Mouse (Mus musculus) embryonic facial prominence, embryonic 13.5 days (tissue): Measurements from ENCODE around the gene Grem1. TPM values are rescaled to one million over a fixed set of nuclear protein-coding genes. Genes with fewer than 3 reads are reported as not detected.

Experiments used
- ATAC-seq: fragments of 200-750 bp; cut with Nextera tagmentation; 2 replicates; pipeline ENCODE4 v1.8.0; 2017; ENCODE audit warnings: low read depth; ENCODE audit not compliant: insufficient number of reproducible peaks, insufficient read depth, low FRiP score, low TSS enrichment
- H3K27ac ChIP-seq: fragments of 300-500 bp; sonication (generic); 2 replicates; pipeline ENCODE4 v1.5.1; 2015; ENCODE audit warnings: moderate library complexity, mild to moderate bottlenecking, inconsistent platforms
- H3K27me3 ChIP-seq: fragments of 300-500 bp; sonication (generic); 2 replicates; pipeline ENCODE4 v1.6.1; 2015; ENCODE audit warnings: mild to moderate bottlenecking, inconsistent platforms
- H3K36me3 ChIP-seq: fragments of 300-500 bp; sonication (generic); 2 replicates; pipeline ENCODE4 v1.6.1; 2015; ENCODE audit warnings: mild to moderate bottlenecking, inconsistent platforms
- H3K4me1 ChIP-seq: fragments of 300-500 bp; sonication (generic); 2 replicates; pipeline ENCODE4 v1.6.1; 2015; ENCODE audit warnings: inconsistent platforms
- H3K4me2 ChIP-seq: fragments of 300-500 bp; sonication (generic); 2 replicates; pipeline ENCODE4 v1.6.1; 2015; ENCODE audit warnings: moderate library complexity, mild to moderate bottlenecking, inconsistent platforms
- H3K4me3 ChIP-seq: fragments of 300-500 bp; sonication (generic); 2 replicates; pipeline ENCODE4 v1.5.1; 2015; ENCODE audit warnings: mild to moderate bottlenecking, inconsistent platforms
- H3K9ac ChIP-seq: fragments of 300-500 bp; sonication (generic); 2 replicates; pipeline ENCODE4 v1.6.1; 2015; ENCODE audit warnings: mild to moderate bottlenecking, inconsistent platforms
- H3K9me3 ChIP-seq: fragments of 300-500 bp; sonication (generic); 2 replicates; pipeline ENCODE4 v1.6.1; 2016; ENCODE audit warnings: inconsistent platforms
- WGBS: fragments of 180-500 bp; shearing (Covaris S2); methylation state at CpG from one replicate; pipeline ENCODE4 v1.1.7; 2015; ENCODE audit warnings: mixed read lengths; 5-methylcytosine and 5-hydroxymethylcytosine counted together
- polyA plus RNA-seq: library from polyadenylated mRNA; unstranded; fragments of >200 nt; fragmentation: Nextera tagmentation; extraction: Ambion mirVana; gene quantifications from 2 replicates; pipeline ENCODE4 v1.2.1, GENCODE M21; 2015

The Grem1 gene
- polyA plus RNA-seq, 1 experiment from 2014 or later, result 2.2 TPM

DNA sequence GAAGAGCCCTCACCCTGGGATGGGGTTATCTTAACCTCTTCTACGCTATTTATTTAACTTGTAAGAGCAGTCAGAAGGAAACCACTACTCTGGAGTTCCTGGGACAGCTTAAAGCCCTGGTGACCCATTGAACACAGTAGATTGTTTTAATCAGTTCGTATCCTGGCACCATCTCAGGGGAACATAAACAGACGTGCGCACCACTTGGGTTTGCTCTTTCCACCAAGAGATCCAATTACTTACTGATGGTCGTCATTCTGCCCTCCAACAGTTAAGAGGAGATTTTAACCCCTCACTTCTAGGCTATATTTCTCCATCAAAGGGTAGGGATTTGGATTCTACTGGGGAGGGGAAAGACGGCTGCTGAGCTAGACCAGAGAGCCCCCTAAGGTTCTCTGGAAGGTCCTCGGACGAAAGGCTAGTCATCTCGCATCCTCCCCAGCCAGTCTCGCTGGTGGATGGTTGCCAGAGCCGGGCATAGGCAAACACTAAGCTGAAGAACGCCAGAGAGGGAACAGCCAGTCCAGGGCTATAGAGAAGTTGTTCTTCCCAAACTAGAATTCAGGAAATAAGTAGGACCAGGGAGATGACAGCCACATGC, 1.4 kb downstream of the Grem1 start:
- no peaks in the 10 kb centered on the region for H3K9me3 ChIP-seq
- ATAC-seq, result no peak
- no peak overlapping the region for H3K27ac ChIP-seq
- H3K4me2 ChIP-seq, result peak overlapping the region; percentile 98
- H3K27me3 ChIP-seq, result peaks cover 60% of the 10 kb centered on the region
- peak overlapping the region; percentile 65 for H3K9ac ChIP-seq
- no peaks in the 10 kb centered on the region for H3K36me3 ChIP-seq
- H3K4me3 ChIP-seq, result peak overlapping the region; percentile 58
- WGBS, result under 1% methylated on average over 12 of the region's 12 CpGs
- H3K4me1 ChIP-seq, result peaks cover 30% of the 10 kb centered on the region

DNA sequence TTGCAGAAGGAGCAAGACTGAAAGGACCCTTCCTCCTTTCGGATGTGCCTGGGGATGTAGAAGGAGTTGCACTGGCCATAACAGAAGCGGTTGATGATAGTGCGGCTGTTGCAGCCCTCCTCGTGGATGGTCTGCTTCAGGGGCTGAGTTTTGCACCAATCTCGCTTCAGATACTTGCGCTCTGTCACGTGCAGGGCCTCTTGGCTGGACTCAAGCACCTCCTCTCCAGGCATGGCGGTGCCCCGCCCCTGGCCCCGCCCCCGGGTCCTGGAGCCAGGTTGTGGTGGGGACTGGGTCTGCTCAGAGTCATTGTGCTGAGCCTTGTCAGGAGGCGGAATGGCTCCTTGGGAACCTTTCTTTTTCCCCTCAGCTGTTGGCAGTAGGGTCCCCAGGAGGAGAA, 8.7 kb downstream of the Grem1 start:
- no peak; the same call in 1 of the 2 replicates for ATAC-seq
- H3K9ac ChIP-seq, result no peak overlapping the region
- peaks cover 7% of the 10 kb centered on the region for H3K27me3 ChIP-seq
- no peaks in the 10 kb centered on the region for H3K9me3 ChIP-seq
- no peak overlapping the region for H3K27ac ChIP-seq
- H3K36me3 ChIP-seq, result no peaks in the 10 kb centered on the region
- WGBS, result 84% methylated on average over 12 of the region's 12 CpGs
- H3K4me2 ChIP-seq, result no peak overlapping the region
- H3K4me3 ChIP-seq, result no peak overlapping the region
- H3K4me1 ChIP-seq, result no peaks in the 10 kb centered on the region

DNA sequence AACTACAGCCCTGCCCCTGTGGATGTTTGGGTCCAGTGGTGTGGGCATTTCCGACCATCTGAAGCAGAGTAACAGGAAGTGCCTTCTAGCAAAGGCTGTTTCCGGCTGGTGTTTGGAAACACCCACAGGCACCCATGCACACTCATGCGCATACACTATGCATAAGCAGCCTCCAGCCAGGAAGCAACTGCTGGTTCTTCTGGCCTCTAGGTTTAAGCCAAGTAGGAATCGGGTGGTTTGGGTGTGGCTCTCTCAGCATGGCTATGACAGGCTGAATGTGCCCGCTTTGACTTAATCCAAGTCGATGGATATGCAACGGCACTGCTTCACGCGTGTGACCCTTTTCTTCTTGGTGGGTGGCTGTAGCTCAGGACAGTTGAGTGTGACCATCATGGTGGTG, 9.1 kb downstream of the Grem1 start:
- Histone ChIP-seq H3K4me3 (no peak overlapping the region), H3K36me3 (no peaks in the 10 kb centered on the region), H3K4me2 (no peak overlapping the region), H3K4me1 (no peaks in the 10 kb centered on the region), H3K27ac (no peak overlapping the region), H3K9ac (no peak overlapping the region), H3K27me3 (peaks cover 4% of the 10 kb centered on the region; the same call in 1 of the 2 replicates), H3K9me3 (no peaks in the 10 kb centered on the region)
- no peak for ATAC-seq
- 92% methylated on average over 9 of the region's 9 CpGs for WGBS

DNA sequence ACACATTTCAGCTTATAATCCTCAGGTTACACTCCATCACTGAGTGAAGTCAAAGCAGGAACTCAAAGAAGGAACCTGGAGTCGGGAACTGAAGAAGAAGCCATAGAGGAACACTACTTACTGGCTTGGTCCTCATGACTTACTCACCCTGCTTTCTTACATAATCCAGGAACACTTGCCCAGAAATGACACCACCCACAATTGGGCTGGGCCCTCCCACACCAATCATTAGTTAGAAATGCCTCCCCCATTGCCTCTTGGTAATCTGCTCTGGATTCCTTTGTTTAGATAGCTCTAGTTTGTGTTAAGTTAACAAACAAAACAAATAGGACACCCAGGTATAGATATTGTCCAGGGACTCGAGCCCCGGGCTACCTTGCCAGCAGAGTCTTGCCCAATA, 29.9 kb downstream of the Grem1 start:
- no peaks in the 10 kb centered on the region for H3K4me1 ChIP-seq
- H3K27ac ChIP-seq, result no peak overlapping the region
- no peaks in the 10 kb centered on the region for H3K9me3 ChIP-seq
- no peak for ATAC-seq
- no peaks in the 10 kb centered on the region for H3K27me3 ChIP-seq
- H3K9ac ChIP-seq, result no peak overlapping the region
- no peak overlapping the region for H3K4me3 ChIP-seq
- WGBS, result 83% methylated on average over 3 of the region's 3 CpGs
- no peak overlapping the region for H3K4me2 ChIP-seq
- H3K36me3 ChIP-seq, result no peaks in the 10 kb centered on the region

DNA sequence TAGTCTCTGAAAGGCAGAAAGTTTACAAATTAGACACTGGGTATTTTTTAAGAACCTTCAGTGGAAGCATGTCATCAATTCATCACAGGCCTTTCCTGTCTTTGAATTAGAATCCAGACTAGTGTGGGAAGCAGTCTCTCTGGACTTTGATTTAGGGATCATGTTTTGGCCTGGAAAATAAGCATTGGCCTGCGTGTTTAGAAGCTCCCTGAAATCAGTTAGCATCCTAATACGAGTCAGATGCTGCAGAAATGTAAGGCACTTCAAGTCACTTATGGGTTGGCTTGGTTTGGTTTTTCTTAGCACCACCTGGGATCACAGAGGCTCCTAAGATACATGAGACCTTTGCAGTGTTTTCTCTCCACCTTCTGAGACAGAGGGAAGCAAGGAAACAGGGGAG, 43.6 kb downstream of the Grem1 start:
- Histone ChIP-seq H3K27ac (no peak overlapping the region), H3K27me3 (0 out of 2 replicates have a peak, but pooled peaks cover 3% of the 10 kb centered on the region), H3K4me2 (no peak overlapping the region), H3K9ac (no peak overlapping the region), H3K4me1 (no peaks in the 10 kb centered on the region), H3K9me3 (no peaks in the 10 kb centered on the region), H3K36me3 (no peaks in the 10 kb centered on the region), H3K4me3 (no peak overlapping the region)
- no peak for ATAC-seq
- 18% methylated on average over 2 of the region's 2 CpGs for WGBS

DNA sequence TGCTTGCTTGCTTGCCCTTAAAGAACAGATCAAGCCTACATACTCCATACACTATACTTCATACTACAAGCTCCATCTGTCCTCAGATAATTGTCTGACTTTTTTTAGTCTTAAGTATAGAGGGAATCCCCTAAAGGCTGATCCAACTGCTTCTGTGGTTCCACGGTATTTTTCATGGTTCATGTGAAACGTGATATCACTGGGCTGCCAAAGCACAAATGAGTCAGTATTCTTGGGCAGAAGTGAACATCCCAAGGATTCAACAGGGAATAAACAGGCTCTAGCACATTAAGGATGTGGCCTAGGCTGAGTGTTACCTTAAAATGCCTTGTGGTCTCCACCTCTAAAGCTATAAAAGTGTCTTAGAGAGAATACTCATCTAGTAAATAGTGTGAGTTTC, 45.0 kb downstream of the Grem1 start:
- 23% methylated on average over 2 of the region's 2 CpGs for WGBS
- Histone ChIP-seq H3K4me2 (no peak overlapping the region), H3K4me3 (no peak overlapping the region), H3K9ac (no peak overlapping the region), H3K27me3 (0 out of 2 replicates have a peak, but pooled peaks cover 3% of the 10 kb centered on the region), H3K4me1 (no peaks in the 10 kb centered on the region), H3K27ac (no peak overlapping the region), H3K36me3 (no peaks in the 10 kb centered on the region), H3K9me3 (no peaks in the 10 kb centered on the region)
- ATAC-seq, result no peak

DNA sequence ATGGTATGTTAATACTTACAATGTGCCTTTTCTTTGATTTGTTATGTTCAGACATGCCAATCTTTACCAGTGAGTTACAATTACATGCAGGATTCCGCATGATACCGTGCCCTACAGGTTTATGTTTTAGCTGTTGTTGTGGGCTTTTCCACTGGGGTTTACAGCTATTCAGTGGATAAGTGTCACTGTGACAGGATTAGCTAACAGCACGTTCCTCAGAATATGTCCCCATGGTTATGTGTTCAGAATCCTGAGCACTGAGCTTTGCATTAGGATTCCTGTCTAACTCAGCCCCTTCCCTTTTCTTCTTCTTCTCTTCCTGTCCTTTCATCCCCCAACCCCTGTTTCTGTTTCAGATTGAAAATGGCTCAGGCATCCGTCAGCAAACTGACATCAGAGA, 50.9 kb downstream of the Grem1 start:
- Histone ChIP-seq H3K4me2 (no peak overlapping the region), H3K4me1 (0 out of 2 replicates have a peak, but pooled peaks cover 2% of the 10 kb centered on the region), H3K4me3 (no peak overlapping the region), H3K27ac (no peak overlapping the region), H3K9ac (no peak overlapping the region), H3K27me3 (0 out of 2 replicates have a peak, but pooled peaks cover 3% of the 10 kb centered on the region), H3K36me3 (no peaks in the 10 kb centered on the region), H3K9me3 (no peaks in the 10 kb centered on the region)
- ATAC-seq, result no peak
- 25% methylated on average over 4 of the region's 4 CpGs for WGBS

DNA sequence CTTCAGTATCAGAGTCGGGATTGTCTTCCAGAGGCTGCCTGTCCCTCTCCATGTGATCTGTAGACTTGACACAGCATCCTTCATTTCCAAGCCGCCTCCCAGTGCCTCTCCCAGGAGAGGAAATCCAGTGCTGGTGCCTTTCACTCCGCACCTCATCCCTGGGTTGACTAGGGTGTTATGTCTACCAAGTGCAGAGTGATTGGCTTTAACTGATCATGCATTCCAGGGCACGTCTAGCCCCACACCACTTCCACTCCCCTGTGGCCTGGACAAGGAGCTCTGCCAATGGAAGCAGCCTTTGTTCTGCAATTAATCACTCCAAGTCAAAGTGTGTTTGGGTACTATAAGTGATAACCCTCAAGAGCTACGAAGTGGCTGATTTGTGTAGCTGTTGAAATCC, 56.9 kb downstream of the Grem1 start:
- WGBS, result 79% methylated on average over 5 of the region's 5 CpGs
- Histone ChIP-seq H3K36me3 (no peaks in the 10 kb centered on the region), H3K9me3 (no peaks in the 10 kb centered on the region), H3K4me3 (no peak overlapping the region), H3K9ac (no peak overlapping the region), H3K27ac (no peak overlapping the region), H3K4me2 (no peak overlapping the region), H3K4me1 (no peaks in the 10 kb centered on the region), H3K27me3 (no peaks in the 10 kb centered on the region)
- no peak for ATAC-seq

DNA sequence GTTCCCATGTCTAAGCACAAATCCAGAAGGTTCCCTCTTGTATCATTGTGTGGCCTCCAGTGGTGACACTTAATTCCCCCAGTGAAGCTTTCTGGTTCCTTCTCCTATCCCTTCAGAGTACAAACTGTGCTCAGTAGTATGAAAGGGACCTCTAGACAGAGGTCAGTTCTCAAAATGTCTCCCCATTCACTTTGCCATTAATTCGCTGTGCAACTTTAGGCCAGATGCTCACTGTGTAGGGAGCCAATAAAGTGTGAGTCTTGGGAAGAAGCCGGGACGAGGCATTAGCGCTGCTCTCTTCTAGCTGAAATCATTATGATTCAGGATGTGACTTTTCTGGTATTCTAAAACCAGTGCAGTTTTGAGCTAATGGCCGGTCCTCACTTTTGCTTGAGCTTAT, 61.8 kb downstream of the Grem1 start:
- 89% methylated on average over 5 of the region's 5 CpGs for WGBS
- no peak overlapping the region for H3K9ac ChIP-seq
- H3K4me1 ChIP-seq, result peaks cover 9% of the 10 kb centered on the region
- ATAC-seq, result no peak
- no peaks in the 10 kb centered on the region for H3K9me3 ChIP-seq
- H3K4me2 ChIP-seq, result no peak overlapping the region
- H3K27me3 ChIP-seq, result peaks cover 3% of the 10 kb centered on the region; the same call in 1 of the 2 replicates
- H3K27ac ChIP-seq, result no peak overlapping the region
- H3K36me3 ChIP-seq, result no peaks in the 10 kb centered on the region
- H3K4me3 ChIP-seq, result no peak overlapping the region

DNA sequence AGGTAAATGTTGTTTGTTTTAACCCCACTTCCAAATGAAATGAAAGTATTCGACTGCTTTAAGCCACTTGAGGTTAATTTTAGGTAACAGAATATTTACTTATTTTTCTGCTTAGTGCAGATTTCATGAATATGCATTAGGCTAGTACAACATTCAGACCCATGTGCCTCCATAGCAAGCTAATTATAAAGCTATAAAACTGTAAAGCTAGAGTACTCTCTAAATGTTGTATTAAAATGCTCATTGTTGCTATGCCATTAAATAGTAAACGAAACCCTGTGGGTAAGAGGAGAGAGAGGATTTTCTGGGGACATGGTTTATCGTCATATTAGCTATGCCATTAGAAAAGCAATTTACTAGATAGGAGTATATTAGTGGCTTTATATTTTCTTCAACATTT, 62.2 kb downstream of the Grem1 start:
- no peak for ATAC-seq
- H3K4me3 ChIP-seq, result no peak overlapping the region
- no peaks in the 10 kb centered on the region for H3K36me3 ChIP-seq
- H3K9me3 ChIP-seq, result no peaks in the 10 kb centered on the region
- no peak overlapping the region for H3K4me2 ChIP-seq
- peaks cover 3% of the 10 kb centered on the region; the same call in 1 of the 2 replicates for H3K27me3 ChIP-seq
- no peak overlapping the region for H3K9ac ChIP-seq
- H3K27ac ChIP-seq, result no peak overlapping the region
- peaks cover 9% of the 10 kb centered on the region for H3K4me1 ChIP-seq
- 69% methylated on average over 3 of the region's 3 CpGs for WGBS
